Mouse (Mus musculus) monocyte, adult 2 months (primary cell): ENCODE measurements around the gene Kank2.
"Not testable (repeated sequence)": the region's sequence is repeated elsewhere in the genome, so short reads cannot be mapped to it uniquely, and the experiment has no call there.

ENCODE experiments used
- DNase-seq, 2 experiments: peaks; one replicate each; pipeline ENCODE4 v3.0.0; 2022; ENCODE audit warnings: low spot score in 2 of 2, low read depth in 1 of 2

Kank2 gene

GRCm38 (mm10) chr9:21786309-21786708 lies 12.2 kb downstream of the Kank2 start:
- not testable (repeated sequence) for DNase-seq

- DNase-seq: no peak
These were observed 13.8 kb downstream of the Kank2 start for GRCm38 (mm10) chr9:21784517-21785307.

GRCm38 (mm10) chr9:21781657-21782468 lies 16.7 kb downstream of the Kank2 start:
- DNase-seq: no peak

- no peak for DNase-seq
These were observed 20.8 kb downstream of the Kank2 start for GRCm38 (mm10) chr9:21777726-21778125.

GRCm38 (mm10) chr9:21774353-21774752 lies 24.2 kb downstream of the Kank2 start:
- DNase-seq: no peak

- not testable (repeated sequence) for DNase-seq
These were observed 25.1 kb downstream of the Kank2 start for GRCm38 (mm10) chr9:21773396-21773795.

GRCm38 (mm10) chr9:21769558-21770183 lies 28.9 kb downstream of the Kank2 start:
- DNase-seq: no peak

- no peak for DNase-seq
These were observed 29.8 kb downstream of the Kank2 start for GRCm38 (mm10) chr9:21768511-21769411.

GRCm38 (mm10) chr9:21767896-21768295 lies 30.6 kb downstream of the Kank2 start:
- no peak for DNase-seq

GRCm38 (mm10) chr9:21764084-21764999 lies 34.2 kb downstream of the Kank2 start:
- DNase-seq: no peak

- no peak for DNase-seq
These were observed 36.4 kb downstream of the Kank2 start for GRCm38 (mm10) chr9:21762135-21762534.

- peak; percentile 85 to 89 for DNase-seq
These were observed 38.1 kb downstream of the Kank2 start, which contains the start of gene Spc24 for GRCm38 (mm10) chr9:21760155-21761088. Gene Spc24 (minus strand): TSS chr9:21760303.

- no peak for DNase-seq
These were observed 38.8 kb downstream of the Kank2 start for GRCm38 (mm10) chr9:21759718-21760117.

GRCm38 (mm10) chr9:21758576-21759529 lies 39.7 kb downstream of the Kank2 start:
- DNase-seq: no peak

- no peak for DNase-seq
These were observed 43.8 kb downstream of the Kank2 start for GRCm38 (mm10) chr9:21754516-21755321.

GRCm38 (mm10) chr9:21754003-21754402 lies 44.5 kb downstream of the Kank2 start:
- no peak for DNase-seq
